Mouse (Mus musculus) adrenal gland, postnatal 10 days (tissue): ENCODE results near the gene Ube2r2. TPM values are rescaled to one million over a fixed set of nuclear protein-coding genes. Genes with fewer than 3 reads are reported as not detected.

Experiments used
- DNase-seq: peaks from one replicate; pipeline ENCODE4 v3.0.0; 2021; ENCODE audit warnings: mixed read lengths
- long read RNA-seq, 2 experiments: library from polyadenylated mRNA; stranded (forward); transcript quantifications; one replicate each; pipeline ENCODE4 v2.0.0; 2021
- total RNA-seq, 2 experiments: library from RNA; stranded (reverse); gene quantifications; 2 replicates each; pipeline ENCODE4 v1.2.3; 2021

The Ube2r2 gene
- 100 to 1,000 TPM; 105 to 107 TPM for total RNA-seq
- long read RNA-seq, experiment 1, transcript Ube2r2-201 (5 exons, 3,600 nt): major isoform, 171 of 196 reads
- long read RNA-seq, experiment 1, partial matches to known transcripts: 7 of 196 reads
- long read RNA-seq, experiment 1, other reads (novel, unspliced or antisense): 18 of 196 reads
- long read RNA-seq, experiment 2, transcript Ube2r2-201 (5 exons, 3,600 nt): major isoform, 88 of 96 reads
- long read RNA-seq, experiment 2, partial matches to known transcripts: 0 of 96 reads
- long read RNA-seq, experiment 2, other reads (novel, unspliced or antisense): 8 of 96 reads

- peak; percentile 77 for DNase-seq
Measured at GRCm38 (mm10) chr4:41135711-41136453, at the start of gene Ube2r2. Ube2r2 (plus strand) TSS chr4:41135743.

GRCm38 (mm10) chr4:41086947-41087346 is 48.6 kb upstream of the Ube2r2 start:
- no peak for DNase-seq

DNA sequence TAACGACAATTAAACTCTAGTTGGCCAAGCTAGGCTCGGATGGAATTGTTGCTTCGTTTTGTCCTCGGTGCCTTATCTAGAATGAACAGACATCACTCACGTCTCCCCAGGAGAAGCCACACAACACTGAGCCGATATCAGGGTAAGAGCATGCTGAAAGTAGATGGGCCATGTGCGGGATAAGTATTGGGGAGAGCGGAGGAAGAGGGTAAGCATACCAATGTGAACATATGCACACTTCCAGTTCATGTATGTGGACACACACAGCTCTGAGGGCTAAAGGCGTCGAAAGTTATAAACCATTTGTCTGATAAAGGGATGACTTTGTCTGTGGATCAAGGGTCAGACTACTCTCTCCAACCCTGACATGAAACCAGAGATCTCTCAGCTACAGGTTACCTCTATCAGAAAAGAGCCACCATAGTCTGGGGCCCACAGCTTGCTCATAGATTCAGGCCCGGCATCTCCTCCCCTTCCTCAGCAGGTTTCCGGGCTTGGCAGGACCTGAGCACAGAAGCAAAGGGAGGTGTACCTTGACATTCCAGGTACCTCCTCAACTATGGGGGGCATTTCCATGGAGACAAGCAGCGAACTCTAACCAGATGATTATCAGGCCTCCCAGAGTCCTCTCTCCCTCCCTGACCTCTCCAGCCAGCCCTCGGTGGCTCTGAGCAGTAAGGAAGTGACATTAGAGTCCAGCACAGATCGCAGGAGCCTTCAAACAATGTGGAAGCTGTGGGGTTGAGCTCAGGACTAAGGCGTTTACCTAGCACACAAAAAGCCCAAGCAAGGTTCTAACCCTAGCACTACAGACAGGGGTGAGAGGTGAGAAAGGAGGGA is 47.9 kb upstream of the Ube2r2 start:
- no peak for DNase-seq

DNA sequence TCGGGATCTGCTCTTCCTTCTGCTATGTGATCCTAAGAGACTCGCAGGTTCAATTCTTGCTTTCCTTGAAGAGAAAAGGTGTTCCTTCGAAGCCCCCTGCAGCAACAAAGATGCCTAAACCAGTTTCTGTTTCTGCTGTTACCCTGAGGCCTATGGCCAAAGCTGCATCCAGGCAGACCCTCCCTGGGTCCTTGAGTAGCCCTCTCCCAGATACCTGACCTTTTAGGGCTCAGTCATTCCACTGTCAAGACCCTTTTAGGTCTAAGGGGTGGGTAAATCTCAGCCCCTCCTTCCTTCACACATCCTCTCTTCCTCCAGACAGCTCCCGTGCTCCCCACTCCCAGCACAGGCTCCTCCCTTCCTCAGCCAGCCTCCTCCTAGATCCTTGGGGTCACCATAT is 46.4 kb upstream of the Ube2r2 start:
- no peak for DNase-seq

DNA sequence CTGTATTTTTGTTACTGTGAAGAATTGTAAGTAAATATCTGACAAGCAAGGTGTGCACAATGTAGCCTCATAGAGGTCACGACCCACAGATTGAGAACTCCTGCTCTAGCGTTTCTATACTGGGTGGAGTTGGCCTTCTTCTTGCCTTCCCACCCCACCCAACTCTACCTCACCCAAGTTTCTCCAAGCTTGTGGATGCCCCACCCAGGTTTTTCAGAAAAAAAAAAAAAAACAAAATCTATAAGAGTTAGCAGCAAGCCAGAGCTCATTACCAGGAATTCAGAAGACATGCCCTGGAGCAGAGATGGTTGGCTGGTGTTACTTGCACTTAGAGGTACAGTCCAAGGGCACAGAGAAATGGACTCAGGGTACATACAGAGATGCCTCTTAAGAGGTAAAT is 45.8 kb upstream of the Ube2r2 start:
- DNase-seq: no peak

- no peak for DNase-seq
Measured at GRCm38 (mm10) chr4:41091391-41091790, 44.2 kb upstream of the Ube2r2 start.

DNA sequence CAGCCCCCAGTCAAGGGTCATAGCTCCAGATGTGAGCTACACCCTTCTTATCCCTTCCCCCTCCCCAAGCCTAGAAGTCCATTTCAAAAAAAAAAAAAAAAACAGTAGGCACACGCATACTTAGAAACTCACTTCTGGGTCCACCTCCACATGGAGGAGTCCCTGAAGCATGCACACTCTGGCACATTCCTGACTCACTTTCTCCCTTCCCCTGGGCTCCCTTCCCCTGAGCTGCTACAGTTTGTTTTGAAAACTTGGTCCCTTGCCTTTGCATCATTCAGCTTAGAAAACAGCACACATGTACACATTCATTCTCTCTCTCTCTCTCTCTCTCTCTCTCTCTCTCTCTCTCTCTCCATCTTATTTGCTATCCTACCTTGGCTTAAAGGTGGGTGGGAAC is 42.6 kb upstream of the Ube2r2 start:
- DNase-seq: no peak

DNA sequence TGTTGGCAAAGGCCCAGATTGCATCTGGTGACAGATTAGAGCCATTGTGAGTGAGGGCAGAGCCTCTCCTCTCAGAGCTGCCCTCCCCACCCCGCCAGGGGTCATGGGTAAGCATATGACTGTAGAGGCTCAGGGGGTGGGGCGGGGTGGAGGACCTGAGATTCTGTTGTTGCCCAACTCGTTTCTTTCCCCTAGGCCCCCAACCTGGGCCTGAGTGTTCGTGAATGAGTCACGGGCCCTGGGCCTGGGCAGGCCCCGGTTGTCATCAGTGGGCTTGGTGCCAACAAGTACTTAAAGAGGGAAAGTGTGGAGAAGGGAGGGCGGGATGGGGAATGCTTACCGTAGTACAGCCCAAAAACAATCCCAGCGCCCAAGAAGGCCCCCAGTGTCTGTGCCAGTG is 41.2 kb upstream of the Ube2r2 start:
- peak; percentile 73 for DNase-seq

DNA sequence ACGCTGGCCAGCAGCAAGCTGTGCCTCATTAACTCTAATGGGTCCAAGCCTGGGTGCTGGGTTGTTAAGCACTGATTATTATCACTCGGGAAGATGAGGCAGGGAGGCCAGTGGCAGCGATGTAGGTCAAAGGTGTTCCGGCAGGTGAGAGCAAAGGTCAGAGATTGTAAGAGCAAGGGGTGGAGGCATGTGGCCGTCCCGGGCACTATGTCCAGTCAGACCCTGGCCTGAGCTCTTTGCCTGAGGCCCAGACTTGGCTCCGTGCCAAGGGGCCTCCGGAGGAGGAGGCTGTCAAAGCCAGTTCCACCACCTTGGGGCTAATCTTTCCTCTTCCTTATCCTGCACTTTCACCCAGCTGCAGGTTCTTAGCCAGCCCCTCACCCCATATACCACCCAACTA is 39.4 kb upstream of the Ube2r2 start:
- DNase-seq: peak; percentile 37

- no peak for DNase-seq
Measured at GRCm38 (mm10) chr4:41096794-41097193, 38.7 kb upstream of the Ube2r2 start.

- DNase-seq: no peak
Measured at GRCm38 (mm10) chr4:41097381-41097780, 38.2 kb upstream of the Ube2r2 start.

DNA sequence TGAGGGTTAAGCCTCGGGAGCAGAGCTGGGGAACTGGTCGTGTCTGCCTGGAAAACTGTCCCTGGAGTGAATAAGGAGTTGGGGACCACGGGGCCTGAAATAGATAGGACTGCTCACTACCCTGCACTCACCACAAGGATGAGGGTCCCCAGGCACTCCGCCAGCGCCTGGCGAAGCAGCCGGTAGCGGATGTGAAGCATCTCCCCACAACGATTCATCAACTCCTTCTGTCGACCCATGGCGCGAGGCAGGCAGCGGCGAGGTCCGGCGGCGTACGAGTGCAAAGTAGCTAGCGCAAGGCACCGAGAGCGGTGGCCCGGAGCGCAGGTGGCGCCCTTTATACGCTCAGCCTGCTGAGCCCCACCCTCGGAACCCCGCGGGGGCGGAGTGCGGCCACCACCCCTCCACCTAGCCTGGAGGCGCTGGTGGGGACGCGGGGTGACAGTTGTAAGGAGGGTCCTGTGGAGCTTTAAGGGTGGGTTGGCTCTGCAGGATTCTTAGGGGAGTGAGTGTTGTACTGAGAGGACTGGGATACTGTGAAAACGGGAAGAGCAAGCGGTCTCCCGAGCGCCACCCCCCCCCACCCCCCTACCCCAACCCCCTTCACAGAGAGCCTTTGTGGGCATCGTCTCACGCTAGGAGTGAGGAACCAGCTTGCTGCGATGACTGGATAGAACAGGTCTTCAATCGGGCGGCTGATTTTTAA is 37.5 kb upstream of the Ube2r2 start, which contains the start of gene Aqp3:
Aqp3 (minus strand) TSS at position 313 of the 706 bp plus-strand sequence.
- peak; percentile 58 for DNase-seq

DNA sequence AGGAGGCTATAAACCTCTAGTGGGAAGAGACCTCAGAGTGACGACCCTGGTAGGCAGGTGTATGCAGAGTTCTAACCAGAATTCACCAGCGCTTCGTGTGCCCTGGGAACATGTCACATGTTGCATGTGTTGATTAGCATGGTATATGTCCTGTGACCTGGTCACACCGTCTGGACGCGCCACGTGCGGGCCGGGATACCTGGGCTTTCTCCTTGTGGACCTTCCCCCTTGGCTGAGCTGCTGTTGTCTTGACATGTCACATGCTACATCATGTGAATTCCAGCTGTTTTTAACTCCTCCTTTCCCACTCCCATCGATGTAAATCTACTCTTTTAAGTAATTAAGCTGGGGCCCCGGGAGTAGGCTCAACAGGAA is 37.0 kb upstream of the Ube2r2 start:
- no peak for DNase-seq

GRCm38 (mm10) chr4:41100986-41101385 is 34.6 kb upstream of the Ube2r2 start:
- DNase-seq: no peak

DNA sequence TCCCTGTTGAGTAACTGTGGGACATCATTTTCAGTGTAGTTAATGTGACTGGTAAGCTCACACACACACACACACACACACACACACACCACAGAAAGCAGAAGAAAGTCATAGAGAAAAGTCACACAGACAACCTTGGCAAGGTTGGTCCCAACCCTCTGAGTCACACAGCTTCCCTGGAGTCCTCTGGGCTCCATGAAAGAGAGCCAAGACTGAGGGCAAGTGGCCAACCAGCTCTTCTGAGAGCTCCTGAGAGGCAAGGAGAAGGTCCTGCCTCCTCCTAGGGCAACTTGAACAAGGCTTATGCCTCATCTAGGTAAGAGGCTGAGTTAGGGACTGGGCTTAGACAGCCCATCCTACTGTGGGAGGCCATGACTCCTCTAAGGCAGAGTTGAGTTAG is 32.6 kb upstream of the Ube2r2 start:
- peak; percentile 83 for DNase-seq

- DNase-seq: no peak
Measured at GRCm38 (mm10) chr4:41107440-41107839, 28.1 kb upstream of the Ube2r2 start.

GRCm38 (mm10) chr4:41108717-41109425 is 26.7 kb upstream of the Ube2r2 start:
- DNase-seq: no peak

DNA sequence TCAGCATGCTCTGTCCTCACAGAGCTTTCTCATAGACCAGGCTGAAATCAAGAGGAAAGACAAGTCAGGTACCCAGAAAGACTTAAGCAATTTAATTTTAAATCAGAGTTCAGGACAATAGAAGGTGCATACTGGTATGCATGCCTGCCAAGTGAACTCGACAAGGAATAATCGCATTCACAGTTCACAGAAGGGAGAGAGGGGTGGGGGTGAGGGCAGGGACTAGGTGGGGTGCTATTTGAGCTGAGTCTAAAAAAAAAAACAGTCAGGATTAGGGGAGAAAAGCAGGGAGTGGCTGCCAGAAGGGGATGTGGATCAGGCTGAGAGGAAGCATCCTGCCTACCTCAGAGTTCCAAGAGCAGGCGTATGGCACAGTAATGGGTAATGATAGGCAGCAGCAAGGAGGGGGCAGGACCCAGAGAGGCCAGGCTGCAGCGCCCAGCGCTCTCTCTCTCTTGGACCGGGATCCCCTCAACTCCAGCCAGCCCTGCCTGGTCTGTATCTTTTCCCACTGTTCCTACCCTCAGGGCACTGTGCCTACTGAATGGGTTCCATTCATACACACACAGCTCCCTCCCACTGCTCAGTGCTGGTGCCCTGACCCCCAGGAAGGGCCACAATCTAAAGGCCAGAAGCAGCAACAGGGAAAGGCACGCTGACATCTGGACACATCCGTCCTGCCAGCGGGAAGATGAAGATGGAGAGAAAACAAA is 21.0 kb upstream of the Ube2r2 start:
- no peak for DNase-seq

- DNase-seq: no peak
Measured at GRCm38 (mm10) chr4:41115074-41115473, 20.5 kb upstream of the Ube2r2 start.

DNA sequence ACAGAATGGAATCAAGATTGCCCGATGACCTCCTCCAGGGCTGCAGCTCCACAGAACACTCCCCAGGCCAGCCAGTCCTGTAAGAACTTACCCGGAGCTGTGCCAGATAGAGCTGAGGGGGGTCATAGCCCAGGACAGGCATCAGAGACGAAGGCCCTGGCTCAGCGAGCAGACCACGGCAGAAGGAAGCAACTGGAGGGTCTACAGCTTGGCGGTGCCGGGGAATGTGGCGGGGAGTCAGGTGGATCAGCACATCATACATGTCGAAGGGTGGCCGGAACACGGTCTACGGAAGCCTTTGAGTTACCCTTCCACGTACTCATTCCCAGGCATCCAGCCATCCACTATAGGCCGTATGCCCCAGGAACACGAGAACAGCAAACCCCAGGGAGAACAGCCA is 19.8 kb upstream of the Ube2r2 start:
- no peak for DNase-seq

DNA sequence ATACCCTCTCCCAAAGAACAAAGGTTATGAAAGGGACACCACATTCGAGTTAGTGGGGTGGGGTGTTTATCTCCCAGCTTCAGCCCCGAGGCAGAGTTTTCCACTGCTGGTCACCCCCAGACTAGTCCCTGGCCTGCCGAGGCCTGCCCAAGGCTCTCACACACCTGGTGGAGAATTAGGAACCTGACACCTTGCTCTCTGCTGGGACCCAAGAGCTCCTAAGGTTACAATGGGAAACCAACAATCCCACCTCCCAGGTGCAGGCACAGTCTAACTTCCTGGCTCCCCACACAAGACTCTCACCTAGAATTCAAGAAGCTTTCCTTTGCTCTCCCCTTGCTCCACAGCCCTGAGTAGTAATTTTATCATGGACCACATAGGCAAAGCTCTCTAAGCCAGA is 18.7 kb upstream of the Ube2r2 start:
- no peak for DNase-seq
